Mouse (Mus musculus): Measurements from ENCODE around the gene F12.

DNA sequence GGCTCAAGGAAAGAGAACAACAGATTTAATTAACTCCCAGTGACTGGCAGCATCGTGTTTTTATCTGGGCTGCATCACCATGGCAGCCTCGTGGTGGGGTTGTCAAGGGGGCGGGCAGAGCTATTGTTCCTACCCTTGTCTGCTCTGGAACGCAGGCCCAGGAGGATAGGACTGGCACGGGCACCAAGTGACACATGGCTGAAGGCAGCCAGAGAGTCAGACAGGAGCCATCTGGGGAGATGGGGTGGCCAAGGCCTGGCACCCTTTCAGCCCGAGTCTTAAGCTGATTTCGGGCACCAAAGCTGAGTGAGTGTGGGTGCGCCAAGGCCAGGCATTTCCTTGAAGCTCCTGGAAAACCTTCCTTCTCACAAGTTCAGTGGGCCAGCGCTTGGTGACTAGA lies 43.8 kb upstream of the F12 start:
- TF ChIP-seq CTCF (conservative IDR thresholded peaks at IDR 0.05; ENCODE audit: insufficient read depth, insufficient read length, low read depth, low read length): no peak
- no peak for TF ChIP-seq POLR2A (IDR thresholded peaks at IDR 0.05; ENCODE audit: low read depth, low read length)

Measured in kidney, adult 2 months (tissue).